Mouse (Mus musculus): ENCODE measurements around the gene Slc25a10.

- TF ChIP-seq HCFC1 (IDR thresholded peaks at IDR 0.05; ENCODE audit: borderline replicate concordance, insufficient read depth, low read length): no peak
- no peak for TF ChIP-seq ZC3H11A (IDR thresholded peaks at IDR 0.05; ENCODE audit: borderline replicate concordance, low read depth, low read length)
These were observed 8.3 kb downstream of the Slc25a10 start for GRCm38 (mm10) chr11:120499894-120500293.

Measured in ES-E14 (cell line).